Mouse (Mus musculus) thymus, postnatal 14 days (tissue): ENCODE results near the gene Ipo9.

Source experiments
- DNase-seq: peaks from one replicate; pipeline ENCODE4 v3.0.0; 2021

Ipo9 gene

GRCm38 (mm10) chr1:135367595-135367994 lies 62.7 kb downstream of the Ipo9 start:
- DNase-seq = no peak

- DNase-seq = no peak
These were observed 63.3 kb downstream of the Ipo9 start for GRCm38 (mm10) chr1:135367005-135367404.

GRCm38 (mm10) chr1:135366380-135366779 lies 63.9 kb downstream of the Ipo9 start:
- no peak for DNase-seq

GRCm38 (mm10) chr1:135363446-135363845 lies 66.9 kb downstream of the Ipo9 start:
- no peak for DNase-seq

- no peak for DNase-seq
These were observed 68.2 kb downstream of the Ipo9 start for GRCm38 (mm10) chr1:135362115-135362514.

- DNase-seq = no peak
These were observed 68.8 kb downstream of the Ipo9 start for GRCm38 (mm10) chr1:135361491-135361890.

GRCm38 (mm10) chr1:135359071-135359470 lies 71.2 kb downstream of the Ipo9 start:
- DNase-seq = no peak

- DNase-seq = no peak
These were observed 78.3 kb downstream of the Ipo9 start for GRCm38 (mm10) chr1:135351953-135352352.

GRCm38 (mm10) chr1:135347498-135348169 lies 82.7 kb downstream of the Ipo9 start:
- no peak for DNase-seq

- no peak for DNase-seq
These were observed 83.4 kb downstream of the Ipo9 start for GRCm38 (mm10) chr1:135346891-135347290.

- DNase-seq = no peak
These were observed 86.3 kb downstream of the Ipo9 start for GRCm38 (mm10) chr1:135344026-135344425.

- no peak for DNase-seq
These were observed 88.4 kb downstream of the Ipo9 start for GRCm38 (mm10) chr1:135341947-135342346.
